Mouse (Mus musculus) myocyte (in vitro differentiated cells): ENCODE results near the gene Fam131a. TPM values are rescaled to one million over a fixed set of nuclear protein-coding genes. Genes with fewer than 3 reads are reported as not detected.

ENCODE experiments used
- H3K27me3 ChIP-seq: one replicate; pipeline ENCODE4 v1.6.1; 2011; ENCODE audit not compliant: control insufficient read depth, insufficient read depth, insufficient read length
- H3K36me3 ChIP-seq: one replicate; pipeline ENCODE4 v1.6.1; 2011; ENCODE audit not compliant: control insufficient read depth, insufficient read depth
- H3K4me2 ChIP-seq: one replicate; pipeline ENCODE4 v1.6.1; 2011; ENCODE audit warnings: low read depth, control low read depth
- H3K4me3 ChIP-seq: one replicate; pipeline ENCODE4 v1.5.1; 2011; ENCODE audit warnings: mild to moderate bottlenecking, control low read depth, moderate library complexity
- H3K79me2 ChIP-seq: one replicate; pipeline ENCODE4 v1.6.1; 2011; ENCODE audit not compliant: control insufficient read depth, insufficient read depth
- H3ac ChIP-seq: one replicate; pipeline ENCODE4 v1.6.1; 2011; ENCODE audit not compliant: control insufficient read depth, insufficient read length
- CEBPB ChIP-seq: IDR thresholded peaks from 2 replicates; pipeline ENCODE4 v1.6.1; 2011; ENCODE audit warnings: mild to moderate bottlenecking, moderate library complexity; ENCODE audit not compliant: poor library complexity, insufficient read depth, severe bottlenecking
- E2F4 ChIP-seq: IDR thresholded peaks from one replicate; pipeline ENCODE4 v1.6.1; 2011; ENCODE audit warnings: mild to moderate bottlenecking, control low read depth, moderate library complexity; ENCODE audit not compliant: insufficient read depth
- MAX ChIP-seq: IDR thresholded peaks from one replicate; pipeline ENCODE4 v1.6.1; 2011; ENCODE audit warnings: low read depth, mild to moderate bottlenecking, control low read depth
- MYOD1 ChIP-seq, 3 experiments: IDR thresholded peaks; one replicate each; pipeline ENCODE4 v1.6.1; 2011; ENCODE audit warnings: control low read depth in 2 of 3, low read depth in 2 of 3, mild to moderate bottlenecking in 2 of 3, moderate library complexity in 1 of 3; ENCODE audit not compliant: insufficient read length in 2 of 3, control insufficient read depth in 1 of 3
- MYOG ChIP-seq, 3 experiments: IDR thresholded peaks; one replicate each; pipeline ENCODE4 v1.6.1; 2011; ENCODE audit warnings: control low read depth in 2 of 3, low read depth in 2 of 3, mild to moderate bottlenecking in 2 of 3; ENCODE audit not compliant: insufficient read length in 2 of 3, control insufficient read depth in 1 of 3, insufficient read depth in 1 of 3
- POLR2A ChIP-seq: IDR thresholded peaks from one replicate; pipeline ENCODE4 v1.6.1; 2011; ENCODE audit warnings: low read depth, mild to moderate bottlenecking, control low read depth, moderate library complexity; ENCODE audit not compliant: insufficient read length
- POLR2AphosphoS2 ChIP-seq: IDR thresholded peaks from one replicate; pipeline ENCODE4 v1.6.1; 2011; ENCODE audit warnings: low read depth, control low read depth; ENCODE audit not compliant: insufficient read length
- REST ChIP-seq: IDR thresholded peaks from one replicate; pipeline ENCODE4 v1.6.1; 2011; ENCODE audit warnings: mild to moderate bottlenecking, control low read depth, moderate library complexity; ENCODE audit not compliant: insufficient read depth, insufficient read length
- SRF ChIP-seq: IDR thresholded peaks from one replicate; pipeline ENCODE4 v1.6.1; 2011; ENCODE audit warnings: low read depth; ENCODE audit not compliant: control insufficient read depth, insufficient read length
- TCF12 ChIP-seq: IDR thresholded peaks from one replicate; pipeline ENCODE4 v1.6.1; 2011; ENCODE audit warnings: mild to moderate bottlenecking, control low read depth; ENCODE audit not compliant: poor library complexity, insufficient read depth, severe bottlenecking
- TCF3 ChIP-seq: IDR thresholded peaks from one replicate; pipeline ENCODE4 v1.6.1; 2011; ENCODE audit warnings: low read depth, control low read depth; ENCODE audit not compliant: insufficient read length
- USF1 ChIP-seq: IDR thresholded peaks from one replicate; pipeline ENCODE4 v1.6.1; 2011; ENCODE audit warnings: low read depth, mild to moderate bottlenecking, control low read depth, moderate library complexity
- polyA plus RNA-seq: library from polyadenylated mRNA; unstranded; fragments of >200 nt; fragmentation: generic; extraction: Trizol; gene quantifications from one replicate; pipeline ENCODE4 v1.2.1, GENCODE M21; 2012; ENCODE audit warnings: missing spikeins

The Fam131a gene
- polyA plus RNA-seq: 0.62 TPM

- no peak for TF ChIP-seq E2F4
- peak; percentile 31 for TF ChIP-seq POLR2A
- TF ChIP-seq POLR2AphosphoS2: peak; percentile 95
- peaks cover 36% of the 10 kb centered on the region for H3K36me3 ChIP-seq
- no peak within 1 kb of the TSS for H3K4me2 ChIP-seq
These were observed at the start of gene Fam131a for GRCm38 (mm10) chr16:20693111-20693701. Gene Fam131a, plus strand, starts transcription at chr16:20693241.

GRCm38 (mm10) chr16:20643911-20644310 is 49.1 kb upstream of the Fam131a start:
- Histone ChIP-seq H3K4me3 (no peak overlapping the region), H3ac (no peak overlapping the region), H3K27me3 (no peaks in the 10 kb centered on the region), H3K79me2 (no peaks in the 10 kb centered on the region), H3K4me2 (no peak overlapping the region), H3K36me3 (no peaks in the 10 kb centered on the region)
- TF ChIP-seq USF1 (no peak), POLR2AphosphoS2 (no peak), TCF3 (no peak), REST (no peak), E2F4 (no peak), TCF12 (no peak), MAX (no peak), MYOD1 (IDR thresholded peaks at IDR 0.05; ENCODE audit: control insufficient read depth in 1 of 3, insufficient read length in 2 of 3, low read depth in 2 of 3) (no peak)

More at GRCm38 (mm10) chr16:20693111-20693701, at the start of gene Fam131a:
- no peaks in the 10 kb centered on the region for H3K27me3 ChIP-seq
- H3K79me2 ChIP-seq: no peaks in the 10 kb centered on the region
- H3ac ChIP-seq: no peak within 1 kb of the TSS
- H3K4me3 ChIP-seq: no peak within 1 kb of the TSS

- Histone ChIP-seq H3K79me2 (peaks cover 25% of the 10 kb centered on the region), H3K27me3 (no peaks in the 10 kb centered on the region), H3K36me3 (peaks cover 12% of the 10 kb centered on the region), H3ac (peak within 1 kb of the TSS; percentile 22), H3K4me2 (peak within 1 kb of the TSS; percentile 92), H3K4me3 (peak within 1 kb of the TSS; percentile 98)
- TF ChIP-seq MAX (no peak), TCF3 (no peak), TCF12 (no peak), REST (peak; percentile 28), POLR2AphosphoS2 (peak; percentile 93), SRF (no peak), USF1 (no peak), E2F4 (no peak), CEBPB (no peak), POLR2A (peak; percentile 98), MYOD1 (IDR thresholded peaks at IDR 0.05; ENCODE audit: control insufficient read depth in 1 of 3, insufficient read length in 2 of 3, low read depth in 2 of 3) (peak in 2 of 3 experiments; percentile 5 to 63), MYOG (IDR thresholded peaks at IDR 0.05; ENCODE audit: control insufficient read depth in 1 of 3, insufficient read depth in 1 of 3, insufficient read length in 2 of 3, low read depth in 2 of 3) (peak in 2 of 3 experiments; percentile 24 to 66)
These were observed 41.7 kb upstream of the Fam131a start, which contains the start of gene Psmd2 for GRCm38 (mm10) chr16:20651076-20651946. Gene Psmd2, plus strand, starts transcription at chr16:20651652.

- peak overlapping the region; percentile 98 for H3K4me3 ChIP-seq
- no peaks in the 10 kb centered on the region for H3K27me3 ChIP-seq
- H3ac ChIP-seq: peak overlapping the region; percentile 22
- H3K36me3 ChIP-seq: peaks cover 17% of the 10 kb centered on the region
- TF ChIP-seq TCF3 (no peak), E2F4 (no peak), TCF12 (no peak), MAX (no peak), MYOD1 (IDR thresholded peaks at IDR 0.05; ENCODE audit: control insufficient read depth in 1 of 3, insufficient read length in 2 of 3, low read depth in 2 of 3) (no peak), MYOG (IDR thresholded peaks at IDR 0.05; ENCODE audit: control insufficient read depth in 1 of 3, insufficient read depth in 1 of 3, insufficient read length in 2 of 3, low read depth in 2 of 3) (no peak), POLR2AphosphoS2 (no peak), REST (no peak), POLR2A (no peak)
- H3K79me2 ChIP-seq: peaks cover 25% of the 10 kb centered on the region
- H3K4me2 ChIP-seq: peak overlapping the region; percentile 91
These were observed 41.1 kb upstream of the Fam131a start for GRCm38 (mm10) chr16:20651947-20652310.

- no peaks in the 10 kb centered on the region for H3K27me3 ChIP-seq
- H3K79me2 ChIP-seq: peaks cover 25% of the 10 kb centered on the region
- no peak for TF ChIP-seq SRF
- no peak for TF ChIP-seq USF1
- TF ChIP-seq POLR2AphosphoS2: no peak
- TF ChIP-seq TCF12: no peak
- TF ChIP-seq TCF3: no peak
- TF ChIP-seq MAX: no peak
- TF ChIP-seq MYOG (IDR thresholded peaks at IDR 0.05; ENCODE audit: control insufficient read depth in 1 of 3, insufficient read depth in 1 of 3, insufficient read length in 2 of 3, low read depth in 2 of 3): no peak
- TF ChIP-seq REST: no peak
- peak overlapping the region; percentile 98 for H3K4me3 ChIP-seq
- H3ac ChIP-seq: no peak overlapping the region
- H3K4me2 ChIP-seq: peak overlapping the region; percentile 91
- peaks cover 28% of the 10 kb centered on the region for H3K36me3 ChIP-seq
These were observed 39.7 kb upstream of the Fam131a start for GRCm38 (mm10) chr16:20653315-20653714.
